Mouse (Mus musculus) spleen, adult 2 months (tissue): ENCODE data around the gene Dcaf10. TPM values are rescaled to one million over a fixed set of nuclear protein-coding genes. Genes with fewer than 3 reads are reported as not detected.

Experiments
- DNase-seq, 2 experiments: peaks; one replicate each; pipeline versions ENCODE4 v3.0.0 to v3.0.0-alpha.2; 2012 to 2021; ENCODE audit warnings: low spot score in 2 of 2, low read depth in 1 of 2
- H3K27ac ChIP-seq: fragments of 200-500 bp; 2 replicates; pipeline ENCODE4 v1.5.1; 2012; ENCODE audit warnings: low read length, inconsistent platforms; ENCODE audit not compliant: insufficient read depth
- H3K27me3 ChIP-seq: fragments of 200-500 bp; 2 replicates; pipeline ENCODE4 v1.6.1; 2012; ENCODE audit warnings: mild to moderate bottlenecking, moderate library complexity, low read length, inconsistent platforms; ENCODE audit not compliant: control insufficient read depth, insufficient read depth
- H3K36me3 ChIP-seq: fragments of 200-500 bp; 2 replicates; pipeline ENCODE4 v1.6.1; 2012; ENCODE audit warnings: mild to moderate bottlenecking, low read length, inconsistent platforms; ENCODE audit not compliant: control insufficient read depth, insufficient read depth
- H3K4me1 ChIP-seq: fragments of 200-500 bp; 2 replicates; pipeline ENCODE4 v1.6.1; 2011; ENCODE audit warnings: inconsistent platforms; ENCODE audit not compliant: control insufficient read depth, insufficient read depth, insufficient read length
- H3K4me3 ChIP-seq: fragments of 200-500 bp; 2 replicates; pipeline ENCODE4 v1.5.1; 2011; ENCODE audit warnings: mild to moderate bottlenecking, inconsistent platforms; ENCODE audit not compliant: insufficient read depth, insufficient read length; ENCODE audit errors: extremely low read depth
- CTCF ChIP-seq: fragments of 200-500 bp; IDR thresholded peaks from 2 replicates; pipeline ENCODE4 v1.5.1; 2011; ENCODE audit warnings: mild to moderate bottlenecking, inconsistent platforms; ENCODE audit not compliant: insufficient read depth, insufficient read length, insufficient replicate concordance; ENCODE audit errors: extremely low read depth
- POLR2A ChIP-seq: fragments of 200-500 bp; IDR thresholded peaks from 2 replicates; pipeline ENCODE4 v1.6.1; 2011; ENCODE audit warnings: low read depth, low read length, inconsistent platforms
- WGBS: fragments of 180-500 bp; shearing (Covaris S2); methylation state at CpG from one replicate; pipeline ENCODE4 v1.1.7; 2018; 5-methylcytosine and 5-hydroxymethylcytosine counted together
- polyA plus RNA-seq: library from polyadenylated mRNA; depleted of rRNA; stranded (reverse); fragments of >200 nt; gene quantifications from 2 replicates; pipeline ENCODE4 v1.2.3, GENCODE M21; 2012; rRNA removed

The Dcaf10 gene
- 9.6 and 15.8 TPM in 2 replicates for polyA plus RNA-seq

DNA sequence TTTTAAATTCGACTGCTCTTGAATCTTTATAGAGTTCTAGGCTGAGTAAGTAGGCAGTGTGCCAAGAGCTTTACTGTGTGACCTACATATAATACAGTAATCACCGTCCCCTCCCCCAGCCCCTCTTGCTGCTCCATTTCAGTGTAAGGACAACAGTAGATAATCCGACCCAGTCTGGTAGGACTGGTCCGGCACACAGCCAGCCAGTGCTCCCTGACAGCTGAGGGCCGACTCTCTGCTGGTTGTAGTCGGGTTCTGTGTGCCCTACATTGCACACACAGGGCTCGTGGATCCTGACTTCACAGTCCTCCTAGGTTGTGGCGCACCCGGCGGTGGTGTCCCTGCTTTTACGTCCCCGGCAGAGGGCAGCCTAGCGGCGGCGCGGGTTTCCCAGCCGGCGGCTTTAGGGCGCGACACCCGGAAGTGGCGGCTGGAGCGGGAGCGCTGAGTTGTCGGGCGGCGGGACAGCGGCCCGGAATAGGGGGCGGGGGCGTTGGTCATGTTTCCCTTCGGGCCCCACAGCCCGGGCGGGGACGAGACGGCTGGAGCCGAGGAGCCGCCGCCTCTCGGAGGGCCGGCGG, at the start of gene Dcaf10:
Dcaf10 (plus strand) TSS at position 433 of the 581 bp plus-strand sequence.
- Histone ChIP-seq H3K27ac (peak within 1 kb of the TSS; percentile 67), H3K36me3 (no peaks in the 10 kb centered on the region), H3K4me1 (peaks cover 7% of the 10 kb centered on the region; the same call in 1 of the 2 replicates), H3K27me3 (no peaks in the 10 kb centered on the region), H3K4me3 (peak within 1 kb of the TSS; percentile 81)
- TF ChIP-seq CTCF (no peak), POLR2A (0 out of 2 replicates have a peak, but pooled peaks have one; percentile 28)
- WGBS = 2% methylated on average over 38 of the region's 42 CpGs
- DNase-seq = peak; percentile 71 to 87

DNA sequence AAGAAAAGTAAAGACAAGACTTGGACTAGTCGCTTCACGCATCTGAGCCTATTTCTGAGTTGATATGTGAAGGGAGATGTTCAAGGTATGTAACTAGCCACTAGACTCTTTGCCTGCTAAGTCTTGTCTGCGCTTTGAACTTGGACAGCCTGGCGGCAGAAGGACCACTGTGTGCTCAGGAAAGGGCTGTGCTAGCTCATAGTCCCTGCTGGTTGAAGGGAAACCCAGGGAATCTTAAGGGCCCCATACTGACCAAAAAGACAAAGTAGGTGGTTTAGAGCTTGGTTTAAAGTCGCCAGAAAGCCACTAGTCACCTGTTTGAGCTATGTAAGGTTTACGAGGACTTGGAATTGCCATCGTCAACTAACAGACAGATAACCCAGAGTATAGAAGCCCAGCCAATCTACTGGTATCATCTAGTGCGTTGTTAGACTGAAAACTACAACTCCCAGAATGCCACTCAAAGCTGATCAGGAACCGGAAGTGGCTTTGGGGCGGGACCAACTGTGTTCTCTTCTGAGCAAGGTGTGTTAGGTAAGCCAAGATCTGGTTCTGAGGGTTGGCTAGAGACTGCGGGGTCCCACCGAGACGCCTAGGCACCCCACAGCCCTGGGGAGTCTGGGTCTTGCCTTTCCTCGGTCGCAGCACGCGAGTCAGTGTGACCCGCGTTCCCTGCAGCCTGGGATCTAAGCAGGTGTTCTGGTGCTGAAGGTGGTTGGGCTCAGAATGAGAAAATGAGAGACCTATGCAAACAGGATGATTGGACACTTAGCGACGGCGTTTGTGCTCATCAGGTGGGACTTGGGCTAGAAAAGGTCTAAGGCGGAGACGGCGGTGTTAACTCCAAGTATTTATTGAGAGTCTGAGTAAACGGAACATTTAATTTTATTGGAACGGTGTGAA, 45.0 kb upstream of the Dcaf10 start, which contains the start of gene Trmt10b:
Trmt10b (plus strand) TSS at position 466 of the 903 bp plus-strand sequence.
- peak within 1 kb of the TSS; percentile 82 for H3K4me3 ChIP-seq
- no peaks in the 10 kb centered on the region for H3K27me3 ChIP-seq
- DNase-seq = peak; percentile 60 to 73
- H3K27ac ChIP-seq = no peak within 1 kb of the TSS
- peaks cover 3% of the 10 kb centered on the region; the same call in 1 of the 2 replicates for H3K4me1 ChIP-seq
- 17% methylated on average over 27 of the region's 27 CpGs for WGBS
- TF ChIP-seq POLR2A (no peak), CTCF (no peak)
- H3K36me3 ChIP-seq = peaks cover 4% of the 10 kb centered on the region; the same call in 1 of the 2 replicates

DNA sequence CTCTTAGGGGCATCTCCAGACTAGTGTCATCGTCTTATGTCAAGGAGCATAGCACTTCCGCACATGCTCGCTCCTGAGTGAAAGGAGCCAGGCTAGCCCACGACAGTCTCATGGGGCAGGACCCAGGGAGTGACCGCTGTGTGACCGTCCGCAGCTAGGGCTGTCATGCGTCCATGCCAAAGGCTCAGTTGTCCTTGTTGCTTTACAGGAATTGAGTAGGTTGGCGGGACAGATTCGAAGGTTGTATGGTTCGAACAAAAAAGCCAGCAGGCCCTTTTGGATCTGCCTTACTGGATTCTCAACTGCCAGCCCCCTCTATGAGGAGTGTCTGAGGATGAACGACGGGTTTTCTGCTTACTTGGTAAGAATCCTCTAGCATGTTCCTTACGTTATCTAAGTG, 36.4 kb upstream of the Dcaf10 start:
- no peak for DNase-seq
- Histone ChIP-seq H3K36me3 (peaks cover 18% of the 10 kb centered on the region), H3K27me3 (no peaks in the 10 kb centered on the region), H3K27ac (no peak overlapping the region), H3K4me1 (no peaks in the 10 kb centered on the region), H3K4me3 (no peak overlapping the region)
- TF ChIP-seq POLR2A (no peak), CTCF (no peak)
- 97% methylated on average over 14 of the region's 14 CpGs for WGBS

DNA sequence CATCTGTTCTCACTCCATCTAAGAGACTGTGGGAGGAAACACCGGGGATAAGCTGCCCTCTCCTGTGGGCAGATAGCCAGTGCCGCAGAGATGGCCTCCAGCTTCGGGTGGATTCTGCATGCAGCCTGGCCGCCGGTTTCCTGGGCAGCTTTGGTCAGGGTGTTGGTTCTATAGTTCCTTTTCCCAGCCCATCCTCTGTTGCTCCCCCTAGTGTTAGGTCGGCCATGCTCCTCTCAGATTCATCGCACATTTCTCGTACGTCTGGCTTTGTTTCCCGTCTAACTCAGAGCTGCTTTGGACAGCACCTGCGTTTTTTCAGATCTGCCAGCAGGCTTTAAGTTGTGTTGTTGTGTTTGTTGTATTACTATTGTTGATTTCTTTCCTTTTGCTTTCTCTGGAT, 33.9 kb upstream of the Dcaf10 start:
- Histone ChIP-seq H3K27me3 (no peaks in the 10 kb centered on the region), H3K27ac (no peak overlapping the region), H3K4me3 (no peak overlapping the region), H3K36me3 (peaks cover 12% of the 10 kb centered on the region), H3K4me1 (no peaks in the 10 kb centered on the region)
- TF ChIP-seq POLR2A (no peak), CTCF (peak; percentile 9; the same call in 1 of the 2 replicates)
- no peak for DNase-seq
- 67% methylated on average over 11 of the region's 11 CpGs for WGBS

DNA sequence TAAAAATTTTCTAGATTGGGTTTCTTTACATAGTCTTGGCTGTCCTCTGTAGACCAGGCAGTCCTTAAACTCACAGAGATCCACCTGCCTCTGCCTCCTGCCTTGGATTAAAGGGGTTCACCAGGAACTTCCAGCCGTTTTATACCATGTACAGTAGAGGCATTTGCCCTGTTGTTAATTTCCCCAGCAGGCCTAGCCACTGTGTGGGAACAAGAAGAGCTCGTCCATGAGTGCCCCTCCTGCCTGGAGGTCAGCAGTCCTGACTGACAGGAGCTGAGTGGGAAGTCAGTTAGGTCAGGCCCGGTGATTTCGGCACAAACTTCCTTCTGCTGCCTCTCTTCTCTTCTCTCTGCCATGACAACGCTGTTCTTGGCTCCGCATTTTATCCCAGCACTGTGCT, 33.3 kb upstream of the Dcaf10 start:
- Histone ChIP-seq H3K4me3 (no peak overlapping the region), H3K27me3 (no peaks in the 10 kb centered on the region), H3K4me1 (no peaks in the 10 kb centered on the region), H3K36me3 (peaks cover 12% of the 10 kb centered on the region), H3K27ac (no peak overlapping the region)
- TF ChIP-seq CTCF = no peak
- no peak for TF ChIP-seq POLR2A
- DNase-seq = no peak
- WGBS = 91% methylated on average over 6 of the region's 6 CpGs

DNA sequence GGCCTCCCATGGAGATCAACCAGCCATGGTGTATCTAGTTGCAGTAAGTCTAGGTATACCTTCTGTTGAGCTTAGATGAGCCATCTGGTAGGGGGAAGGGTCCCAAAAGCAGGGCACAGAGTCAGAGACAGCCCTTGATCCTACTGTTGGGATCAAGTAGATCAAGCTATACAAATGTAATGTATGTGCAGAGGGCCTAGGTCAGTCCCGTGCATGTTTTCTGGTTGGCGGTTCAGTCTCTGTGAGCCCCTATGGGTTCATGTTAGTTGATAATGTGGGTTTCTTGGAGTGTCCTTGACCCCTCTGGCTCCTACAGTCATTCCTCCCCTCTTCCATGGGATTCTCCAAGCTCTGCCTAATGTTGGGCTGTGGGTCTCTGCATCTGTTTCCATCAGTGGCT, 30.8 kb upstream of the Dcaf10 start:
- Histone ChIP-seq H3K36me3 (peaks cover 13% of the 10 kb centered on the region), H3K4me3 (no peak overlapping the region), H3K4me1 (no peaks in the 10 kb centered on the region), H3K27ac (no peak overlapping the region), H3K27me3 (no peaks in the 10 kb centered on the region)
- TF ChIP-seq CTCF (no peak), POLR2A (no peak)
- DNase-seq = no peak
- WGBS = 95% methylated on average over 2 of the region's 2 CpGs
